Mouse (Mus musculus) spleen, embryonic (tissue): ENCODE measurements around the gene Slit3.

ENCODE experiments used
- CTCF ChIA-PET: fragments of 350-600 bp; sonication (Branson Sonifier 250); formaldehyde crosslinking; loops from one replicate; lab custom pipeline; 2022; lab: Charles Lee

The Slit3 gene

GRCm38 (mm10) chr11:35274036-35274435 lies 153.0 kb downstream of the Slit3 start:
- CTCF ChIA-PET, result no interaction called here

- CTCF ChIA-PET, result no interaction called here
These were observed 154.3 kb downstream of the Slit3 start for GRCm38 (mm10) chr11:35275300-35275699.

GRCm38 (mm10) chr11:35276001-35276400 lies 155.0 kb downstream of the Slit3 start:
- CTCF ChIA-PET, result no interaction called here

GRCm38 (mm10) chr11:35278128-35278769 lies 157.2 kb downstream of the Slit3 start:
- CTCF ChIA-PET, result no interaction called here

- CTCF ChIA-PET, result no interaction called here
These were observed 159.8 kb downstream of the Slit3 start for GRCm38 (mm10) chr11:35280826-35281225.

GRCm38 (mm10) chr11:35282001-35282632 lies 161.1 kb downstream of the Slit3 start:
- CTCF ChIA-PET, result no interaction called here

- CTCF ChIA-PET, result no interaction called here
These were observed 162.0 kb downstream of the Slit3 start for GRCm38 (mm10) chr11:35282825-35283571.

GRCm38 (mm10) chr11:35283767-35284166 lies 162.7 kb downstream of the Slit3 start:
- CTCF ChIA-PET, result no interaction called here

- CTCF ChIA-PET, result no interaction called here
These were observed 165.8 kb downstream of the Slit3 start for GRCm38 (mm10) chr11:35286578-35287390.

GRCm38 (mm10) chr11:35288056-35288455 lies 167.0 kb downstream of the Slit3 start:
- CTCF ChIA-PET, result no interaction called here

GRCm38 (mm10) chr11:35288761-35289278 lies 167.8 kb downstream of the Slit3 start:
- CTCF ChIA-PET, result no interaction called here

GRCm38 (mm10) chr11:35292228-35292747 lies 171.3 kb downstream of the Slit3 start:
- CTCF ChIA-PET, result no interaction called here

- CTCF ChIA-PET, result no interaction called here
These were observed 172.2 kb downstream of the Slit3 start for GRCm38 (mm10) chr11:35293197-35293596.

GRCm38 (mm10) chr11:35294670-35295069 lies 173.6 kb downstream of the Slit3 start:
- CTCF ChIA-PET, result no interaction called here

GRCm38 (mm10) chr11:35295162-35295799 lies 174.3 kb downstream of the Slit3 start:
- CTCF ChIA-PET, result no interaction called here

GRCm38 (mm10) chr11:35296803-35297202 lies 175.8 kb downstream of the Slit3 start:
- CTCF ChIA-PET, result no interaction called here

GRCm38 (mm10) chr11:35297319-35297718 lies 176.3 kb downstream of the Slit3 start:
- CTCF ChIA-PET, result no interaction called here

- CTCF ChIA-PET, result no interaction called here
These were observed 177.5 kb downstream of the Slit3 start for GRCm38 (mm10) chr11:35298526-35298925.

GRCm38 (mm10) chr11:35299857-35300375 lies 178.9 kb downstream of the Slit3 start:
- CTCF ChIA-PET, result no interaction called here

- CTCF ChIA-PET, result no interaction called here
These were observed 181.2 kb downstream of the Slit3 start for GRCm38 (mm10) chr11:35302272-35302671.
